Mouse (Mus musculus): ENCODE results near the gene Alyref2. TPM values are rescaled to one million over a fixed set of nuclear protein-coding genes. Genes with fewer than 3 reads are reported as not detected.

Gene Alyref2
- total RNA-seq, 2 experiments from 2014 or later = 4.6 to 5.5 TPM

- intact Hi-C loops (cut with DNase I) = loop anchor here (5.0 kb wide), 1 partner anchor 132 kb away; the partner anchor contains the start of gene Klhdc9
- no peak for DNase-seq (ENCODE audit: extremely low spot score in 1 of 2, low spot score in 2 of 2)
Measured at GRCm38 (mm10) chr1:171494241-171494640, 9.0 kb upstream of the Alyref2 start.

GRCm38 (mm10) chr1:171495371-171495770 is 7.9 kb upstream of the Alyref2 start:
- intact Hi-C loops (cut with DNase I) = no loop called here
- no peak for DNase-seq (ENCODE audit: extremely low spot score in 1 of 2, low spot score in 2 of 2)

- DNase-seq (ENCODE audit: extremely low spot score in 1 of 2, low spot score in 2 of 2) = no peak
- intact Hi-C loops (cut with DNase I) = loop anchor here (5.0 kb wide), 2 partner anchors 67 to 157 kb away; no protein-coding TSS in a partner anchor
Measured at GRCm38 (mm10) chr1:171499856-171500255, 3.4 kb upstream of the Alyref2 start.

GRCm38 (mm10) chr1:171501016-171501610 is 2.2 kb upstream of the Alyref2 start:
- intact Hi-C loops (cut with DNase I) = loop anchor here (5.0 kb wide), 2 partner anchors 66 to 156 kb away; no protein-coding TSS in a partner anchor
- DNase-seq (ENCODE audit: extremely low spot score in 1 of 2, low spot score in 2 of 2) = no peak

- DNase-seq (ENCODE audit: extremely low spot score in 1 of 2, low spot score in 2 of 2) = no peak
- intact Hi-C loops (cut with DNase I) = loop anchor here (5.0 kb wide), 2 partner anchors 66 to 156 kb away; no protein-coding TSS in a partner anchor
Measured at GRCm38 (mm10) chr1:171501636-171502080, 1.6 kb upstream of the Alyref2 start.

GRCm38 (mm10) chr1:171502388-171503249 is 659 bp upstream of the Alyref2 start:
- peak; percentile 55 to 67 for DNase-seq (ENCODE audit: extremely low spot score in 1 of 2, low spot score in 2 of 2)

GRCm38 (mm10) chr1:171503592-171504291 is 464 bp downstream of the Alyref2 start:
- intact Hi-C loops (cut with DNase I) = loop anchor here (5.0 kb wide), 2 partner anchors 64 to 154 kb away; no protein-coding TSS in a partner anchor
- DNase-seq (ENCODE audit: extremely low spot score in 1 of 2, low spot score in 2 of 2) = peak; percentile 36 to 64

More at GRCm38 (mm10) chr1:171502388-171503249, 659 bp upstream of the Alyref2 start:
- intact Hi-C loops (cut with DNase I) = loop anchor here (5.0 kb wide), 2 partner anchors 65 to 155 kb away; no protein-coding TSS in a partner anchor

- intact Hi-C loops (cut with DNase I) = loop anchor here (5.0 kb wide), 2 partner anchors 63 to 153 kb away; no protein-coding TSS in a partner anchor
- DNase-seq (ENCODE audit: extremely low spot score in 1 of 2, low spot score in 2 of 2) = no peak
Measured at GRCm38 (mm10) chr1:171504586-171504985, 1.3 kb downstream of the Alyref2 start.

GRCm38 (mm10) chr1:171513234-171513633 is 10.0 kb downstream of the Alyref2 start:
- intact Hi-C loops (cut with DNase I) = no loop called here
- no peak for DNase-seq (ENCODE audit: extremely low spot score in 1 of 2, low spot score in 2 of 2)

GRCm38 (mm10) chr1:171513760-171514159 is 10.5 kb downstream of the Alyref2 start:
- no peak for DNase-seq (ENCODE audit: extremely low spot score in 1 of 2, low spot score in 2 of 2)
- intact Hi-C loops (cut with DNase I) = no loop called here

- DNase-seq (ENCODE audit: extremely low spot score in 1 of 2, low spot score in 2 of 2) = no peak
- intact Hi-C loops (cut with DNase I) = no loop called here
Measured at GRCm38 (mm10) chr1:171515039-171515438, 11.8 kb downstream of the Alyref2 start.

GRCm38 (mm10) chr1:171515557-171515956 is 12.3 kb downstream of the Alyref2 start:
- DNase-seq (ENCODE audit: extremely low spot score in 1 of 2, low spot score in 2 of 2) = no peak
- intact Hi-C loops (cut with DNase I) = no loop called here

- no peak for DNase-seq (ENCODE audit: extremely low spot score in 1 of 2, low spot score in 2 of 2)
- intact Hi-C loops (cut with DNase I) = no loop called here
Measured at GRCm38 (mm10) chr1:171531367-171531766, 28.1 kb downstream of the Alyref2 start.

GRCm38 (mm10) chr1:171532830-171533229 is 29.6 kb downstream of the Alyref2 start:
- DNase-seq (ENCODE audit: extremely low spot score in 1 of 2, low spot score in 2 of 2) = no peak
- intact Hi-C loops (cut with DNase I) = no loop called here

- no peak for DNase-seq (ENCODE audit: extremely low spot score in 1 of 2, low spot score in 2 of 2)
- intact Hi-C loops (cut with DNase I) = no loop called here
Measured at GRCm38 (mm10) chr1:171534557-171534956, 31.3 kb downstream of the Alyref2 start.

GRCm38 (mm10) chr1:171535194-171535593 is 31.9 kb downstream of the Alyref2 start, which contains the start of gene Itln1:
TSS of gene Itln1 (minus strand) at chr1:171535294.
- no peak for DNase-seq (ENCODE audit: extremely low spot score in 1 of 2, low spot score in 2 of 2)
- intact Hi-C loops (cut with DNase I) = no loop called here

- DNase-seq (ENCODE audit: extremely low spot score in 1 of 2, low spot score in 2 of 2) = no peak
- intact Hi-C loops (cut with DNase I) = no loop called here
Measured at GRCm38 (mm10) chr1:171540694-171541093, 37.4 kb downstream of the Alyref2 start.

GRCm38 (mm10) chr1:171551326-171551725 is 48.0 kb downstream of the Alyref2 start:
- intact Hi-C loops (cut with DNase I) = no loop called here
- no peak for DNase-seq (ENCODE audit: extremely low spot score in 1 of 2, low spot score in 2 of 2)

- intact Hi-C loops (cut with DNase I) = no loop called here
- no peak for DNase-seq (ENCODE audit: extremely low spot score in 1 of 2, low spot score in 2 of 2)
Measured at GRCm38 (mm10) chr1:171552230-171552629, 49.0 kb downstream of the Alyref2 start.

Measured in left cerebral cortex, postnatal 10 days (tissue).